Mouse (Mus musculus) layer of hippocampus, adult 2 months (tissue): ENCODE data around the gene Pax7. TPM values are rescaled to one million over a fixed set of nuclear protein-coding genes. Genes with fewer than 3 reads are reported as not detected.

Source experiments
- DNase-seq, 2 experiments: peaks; one replicate each; pipeline ENCODE4 v3.0.0; 2022; ENCODE audit warnings: low spot score in 2 of 2
- H3K27ac ChIP-seq: fragments of 200-600 bp; 2 replicates; pipeline ENCODE4 v1.8.1; 2022
- H3K4me3 ChIP-seq: fragments of 200-600 bp; 2 replicates; pipeline ENCODE4 v1.8.1; 2022; ENCODE audit warnings: mild to moderate bottlenecking
- CTCF ChIP-seq: fragments of 200-600 bp; conservative IDR thresholded peaks from 2 replicates; pipeline ENCODE4 v1.8.1; 2022; ENCODE audit warnings: antibody characterized with exemption, mild to moderate bottlenecking, moderate library complexity
- long read RNA-seq, 2 experiments: library from polyadenylated mRNA; stranded (forward); transcript quantifications; one replicate each; pipeline ENCODE4 v2.0.0; 2021; ENCODE audit warnings: borderline mapping rate in 2 of 2
- total RNA-seq, 2 experiments: library from RNA; stranded (reverse); gene quantifications; 2 replicates each; pipeline ENCODE4 v1.2.3; 2021

Gene Pax7
- total RNA-seq = not detected
- long read RNA-seq, experiment 1 = 0 reads
- long read RNA-seq, experiment 2 = 0 reads

- no peak for DNase-seq
- Histone ChIP-seq H3K27ac (no peak within 1 kb of the TSS), H3K4me3 (no peak within 1 kb of the TSS)
- no peak for TF ChIP-seq CTCF
Measured at GRCm38 (mm10) chr4:139833036-139833634, at the start of gene Pax7. Gene Pax7 (minus strand): TSS chr4:139833528.

GRCm38 (mm10) chr4:139881796-139882195, 48.5 kb upstream of the Pax7 start:
- Histone ChIP-seq H3K27ac (no peak overlapping the region), H3K4me3 (no peak overlapping the region)
- peak; percentile 46 for TF ChIP-seq CTCF
- no peak for DNase-seq

GRCm38 (mm10) chr4:139879324-139879723, 46.0 kb upstream of the Pax7 start:
- Histone ChIP-seq H3K27ac (no peak overlapping the region), H3K4me3 (no peak overlapping the region)
- no peak for DNase-seq
- TF ChIP-seq CTCF = no peak

DNA sequence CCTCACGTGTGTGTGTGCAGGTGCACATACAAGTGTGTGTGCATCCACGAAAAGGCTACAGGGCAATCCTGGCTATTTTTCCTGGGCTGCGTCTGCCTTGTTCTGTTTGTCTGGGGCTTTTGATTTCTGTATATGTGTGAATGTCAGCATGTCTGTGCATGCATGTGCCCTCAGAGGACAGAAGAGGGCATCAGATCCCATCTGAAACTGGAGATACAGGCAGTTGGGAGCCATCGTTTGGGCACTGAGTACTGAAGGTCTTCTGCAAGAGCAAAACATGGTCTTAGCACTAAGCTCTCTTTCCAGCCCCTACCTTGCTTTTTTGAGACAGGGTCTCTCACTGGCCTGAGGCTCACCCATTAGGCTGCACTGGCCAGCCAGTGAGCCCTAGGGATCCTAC, 45.1 kb upstream of the Pax7 start:
- no peak for DNase-seq
- peak; percentile 72 for TF ChIP-seq CTCF
- Histone ChIP-seq H3K27ac (no peak overlapping the region), H3K4me3 (no peak overlapping the region)

DNA sequence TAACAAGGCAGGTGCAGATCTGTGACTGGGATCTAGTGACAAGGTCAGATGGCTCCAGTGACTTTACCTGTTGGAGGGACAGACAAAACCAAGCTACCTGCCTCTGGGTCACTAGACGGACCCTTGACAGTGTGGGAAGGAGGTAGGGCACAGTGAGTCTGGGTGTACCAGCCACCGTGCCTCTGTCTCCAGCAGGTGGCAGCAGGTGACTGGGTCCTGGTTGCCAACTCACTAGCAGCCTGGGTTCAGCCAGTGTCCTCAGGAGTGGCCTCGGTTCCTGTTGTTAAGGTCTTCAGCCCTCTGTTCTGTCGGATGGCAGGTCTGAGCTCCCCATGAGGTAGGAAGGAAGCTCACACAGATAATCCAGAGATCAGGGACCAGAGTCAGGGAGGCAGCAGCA, 43.9 kb upstream of the Pax7 start:
- TF ChIP-seq CTCF = peak; percentile 93
- Histone ChIP-seq H3K4me3 (no peak overlapping the region), H3K27ac (no peak overlapping the region)
- peak; percentile 65 to 84 for DNase-seq

- DNase-seq = peak; percentile 13 to 59
- Histone ChIP-seq H3K27ac (no peak overlapping the region), H3K4me3 (no peak overlapping the region)
- TF ChIP-seq CTCF = peak; percentile 96
Measured at GRCm38 (mm10) chr4:139872595-139872994, 39.3 kb upstream of the Pax7 start.

- no peak for DNase-seq
- TF ChIP-seq CTCF = no peak
- Histone ChIP-seq H3K27ac (no peak overlapping the region), H3K4me3 (no peak overlapping the region)
Measured at GRCm38 (mm10) chr4:139871699-139872098, 38.4 kb upstream of the Pax7 start.

DNA sequence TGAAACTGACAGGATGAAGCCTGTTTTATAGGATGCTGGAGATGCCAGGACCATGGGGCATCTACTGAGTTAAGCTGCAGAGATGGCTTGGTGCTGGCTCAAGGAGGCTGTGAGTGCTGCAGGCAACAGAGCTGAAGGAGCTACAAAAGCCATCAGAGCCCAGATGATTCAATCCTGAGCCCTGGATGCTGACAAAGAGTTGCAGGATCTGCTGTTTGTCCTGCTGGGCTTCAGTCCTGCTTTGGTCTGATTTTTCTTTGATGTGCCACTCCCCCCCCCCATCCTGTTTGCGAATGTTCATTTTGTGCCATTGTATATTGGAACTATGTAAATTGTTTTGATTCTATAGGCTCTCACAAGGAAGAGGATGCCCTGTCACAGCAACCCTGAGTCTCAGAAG, 29.9 kb upstream of the Pax7 start:
- H3K4me3 ChIP-seq = no peak overlapping the region
- H3K27ac ChIP-seq = no peak overlapping the region
- TF ChIP-seq CTCF = no peak
- DNase-seq = no peak

DNA sequence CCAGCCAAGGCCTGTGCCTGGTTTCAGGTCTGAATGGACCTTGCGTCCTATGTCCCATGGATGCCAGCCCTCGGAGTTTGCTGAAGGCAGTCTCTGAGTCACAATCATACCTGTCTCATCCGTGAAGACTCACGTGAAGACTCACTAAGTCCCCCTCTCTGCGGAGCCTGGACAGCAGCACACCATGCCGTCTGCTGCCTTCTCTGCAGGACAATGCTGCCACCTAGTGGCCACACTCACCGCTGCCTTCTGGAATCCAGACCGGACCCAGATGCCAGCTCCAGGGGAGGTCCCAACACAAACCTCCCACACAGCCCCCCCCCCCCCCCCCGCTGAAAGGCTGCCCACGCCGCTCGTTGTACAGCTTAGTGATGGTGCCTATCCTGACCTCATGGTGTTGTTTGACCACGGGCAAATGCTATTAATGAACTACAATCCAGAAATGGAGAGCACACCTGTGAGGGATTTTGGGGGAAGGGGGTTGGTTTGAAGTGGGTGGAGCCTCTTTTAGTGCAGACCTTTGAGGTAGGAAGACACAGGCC, 25.4 kb upstream of the Pax7 start:
- TF ChIP-seq CTCF = peak; percentile 86
- Histone ChIP-seq H3K4me3 (no peak overlapping the region), H3K27ac (no peak overlapping the region)
- DNase-seq = peak; percentile 68 to 90

DNA sequence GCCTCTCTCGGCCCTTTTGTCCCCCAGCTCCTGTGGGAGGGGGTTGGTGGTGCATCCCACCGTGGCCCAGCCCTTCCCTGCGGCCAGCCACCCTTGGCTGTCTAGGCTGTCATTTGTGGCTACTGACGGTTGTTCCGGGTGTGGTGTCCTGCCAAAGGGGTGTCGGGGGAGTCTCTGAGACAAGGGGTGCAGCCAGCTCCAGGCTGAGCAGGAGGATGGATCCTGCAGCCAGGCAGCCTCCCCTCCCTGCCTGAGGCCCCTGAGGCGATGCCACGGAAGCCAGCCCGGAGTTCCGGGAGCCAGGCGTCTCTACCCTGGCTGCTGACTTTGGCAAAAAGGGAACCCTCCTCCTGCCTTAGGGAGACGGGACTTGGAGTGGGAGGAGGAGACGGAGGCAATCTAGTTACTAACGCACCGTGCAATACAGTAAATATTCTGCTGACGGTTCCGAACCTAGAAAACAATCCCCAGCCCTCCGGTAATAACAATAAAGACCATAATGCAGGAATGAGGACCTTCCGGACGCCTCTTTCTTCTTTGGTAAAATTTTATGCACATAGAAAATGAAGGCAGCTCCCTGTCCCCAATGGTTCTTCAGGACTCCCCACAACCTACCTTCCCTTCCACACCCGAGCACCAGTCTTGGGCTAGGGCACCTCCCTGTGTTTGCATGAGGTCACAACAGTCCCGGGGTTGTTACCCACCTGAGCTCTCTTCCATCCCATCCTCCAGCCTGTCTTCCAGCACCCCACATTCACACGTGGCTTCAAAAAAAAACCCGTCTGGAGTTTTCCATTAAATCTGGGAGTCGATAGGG, 19.1 kb upstream of the Pax7 start:
- DNase-seq = no peak
- Histone ChIP-seq H3K27ac (no peak overlapping the region), H3K4me3 (no peak overlapping the region)
- TF ChIP-seq CTCF = peak; percentile 51

DNA sequence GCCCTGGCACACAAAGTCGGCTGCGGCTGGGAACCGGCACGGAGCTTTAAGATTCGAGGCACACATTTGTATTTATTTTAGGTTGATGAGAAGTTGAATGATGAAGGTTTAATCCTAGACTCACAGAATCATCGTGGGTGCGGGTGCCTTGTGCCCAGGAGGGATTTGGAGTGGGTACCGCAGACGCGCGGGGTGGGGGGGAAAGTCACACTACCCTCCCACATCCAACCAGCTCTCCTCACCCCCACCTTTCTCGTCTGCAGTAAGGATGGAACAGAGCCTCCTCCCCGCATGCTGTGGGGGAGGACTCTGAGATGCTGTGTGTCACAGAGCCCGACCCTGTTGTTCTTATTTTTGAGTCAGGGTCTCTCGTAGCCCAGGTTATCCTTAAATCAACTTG, 18.1 kb upstream of the Pax7 start:
- Histone ChIP-seq H3K27ac (no peak overlapping the region), H3K4me3 (no peak overlapping the region)
- TF ChIP-seq CTCF = no peak
- DNase-seq = no peak

DNA sequence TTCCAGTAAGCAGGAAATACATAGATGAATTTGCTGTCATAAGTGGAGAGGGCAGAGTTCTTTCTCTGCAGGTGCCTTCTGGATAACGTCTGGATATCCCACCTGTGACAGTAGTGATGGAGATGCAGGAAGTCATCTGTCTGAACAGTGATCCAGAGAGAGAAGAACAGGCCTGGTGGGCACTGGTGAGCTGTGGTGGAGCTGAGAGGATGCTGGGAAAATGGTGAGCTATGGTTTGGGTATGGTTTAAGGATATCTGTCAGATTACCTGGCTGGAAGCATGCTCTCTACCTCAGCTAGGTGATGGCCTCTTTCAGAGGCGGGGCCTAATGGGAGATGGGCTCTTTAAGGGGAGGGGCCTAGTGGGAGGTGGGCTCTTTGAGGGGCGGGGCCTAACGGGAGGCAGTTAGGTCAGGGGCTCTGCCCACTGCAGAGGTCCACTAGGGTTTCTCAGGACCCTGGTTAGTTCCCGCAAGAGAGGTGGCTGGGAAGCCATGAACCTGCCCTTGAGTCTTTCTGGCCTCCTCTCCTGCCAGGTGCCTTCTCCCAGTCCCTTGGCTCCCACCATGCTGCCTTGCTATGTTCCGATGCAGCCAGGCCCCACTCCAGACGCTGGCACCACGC, 17.3 kb upstream of the Pax7 start:
- no peak for DNase-seq
- no peak for TF ChIP-seq CTCF

DNA sequence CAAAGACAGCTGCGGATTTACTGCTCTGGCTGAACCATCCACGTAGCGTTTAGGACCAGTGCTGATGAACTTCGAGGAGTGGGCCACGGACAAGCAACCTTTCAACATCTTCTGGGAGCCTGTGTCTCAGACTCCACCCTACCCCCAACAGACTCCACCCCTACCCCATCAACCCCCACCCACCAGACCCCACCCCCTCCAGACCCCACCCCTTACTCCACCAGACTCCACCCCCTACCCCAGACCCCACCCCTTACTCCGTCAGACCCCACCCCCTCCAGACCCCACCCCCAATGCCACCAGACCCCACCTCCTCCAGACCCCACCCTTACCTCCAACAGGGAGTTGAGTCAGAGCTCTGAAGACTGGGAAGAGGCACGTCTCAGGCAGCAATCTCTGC, 10.1 kb upstream of the Pax7 start:
- DNase-seq = no peak
- no peak overlapping the region for H3K27ac ChIP-seq
- TF ChIP-seq CTCF = no peak
- H3K4me3 ChIP-seq = no peak overlapping the region

More for the DNA sequence above, 17.3 kb upstream of the Pax7 start:
- no peak overlapping the region for H3K4me3 ChIP-seq
- H3K27ac ChIP-seq = no peak overlapping the region

- TF ChIP-seq CTCF = no peak
Measured at GRCm38 (mm10) chr4:139842919-139843318, 9.6 kb upstream of the Pax7 start.

More at GRCm38 (mm10) chr4:139842919-139843318, 9.6 kb upstream of the Pax7 start:
- Histone ChIP-seq H3K4me3 (no peak overlapping the region), H3K27ac (no peak overlapping the region)
- DNase-seq = no peak
